Mouse (Mus musculus) adipocyte (in vitro differentiated cells): ENCODE results near the gene Ltc4s.

Source experiments
- DNase-seq: peaks from one replicate; pipeline ENCODE4 v3.0.0-alpha.2; 2016; ENCODE audit warnings: low spot score

The Ltc4s gene

GRCm38 (mm10) chr11:50224671-50225530 lies 13.5 kb downstream of the Ltc4s start:
- DNase-seq: peak; percentile 81

DNA sequence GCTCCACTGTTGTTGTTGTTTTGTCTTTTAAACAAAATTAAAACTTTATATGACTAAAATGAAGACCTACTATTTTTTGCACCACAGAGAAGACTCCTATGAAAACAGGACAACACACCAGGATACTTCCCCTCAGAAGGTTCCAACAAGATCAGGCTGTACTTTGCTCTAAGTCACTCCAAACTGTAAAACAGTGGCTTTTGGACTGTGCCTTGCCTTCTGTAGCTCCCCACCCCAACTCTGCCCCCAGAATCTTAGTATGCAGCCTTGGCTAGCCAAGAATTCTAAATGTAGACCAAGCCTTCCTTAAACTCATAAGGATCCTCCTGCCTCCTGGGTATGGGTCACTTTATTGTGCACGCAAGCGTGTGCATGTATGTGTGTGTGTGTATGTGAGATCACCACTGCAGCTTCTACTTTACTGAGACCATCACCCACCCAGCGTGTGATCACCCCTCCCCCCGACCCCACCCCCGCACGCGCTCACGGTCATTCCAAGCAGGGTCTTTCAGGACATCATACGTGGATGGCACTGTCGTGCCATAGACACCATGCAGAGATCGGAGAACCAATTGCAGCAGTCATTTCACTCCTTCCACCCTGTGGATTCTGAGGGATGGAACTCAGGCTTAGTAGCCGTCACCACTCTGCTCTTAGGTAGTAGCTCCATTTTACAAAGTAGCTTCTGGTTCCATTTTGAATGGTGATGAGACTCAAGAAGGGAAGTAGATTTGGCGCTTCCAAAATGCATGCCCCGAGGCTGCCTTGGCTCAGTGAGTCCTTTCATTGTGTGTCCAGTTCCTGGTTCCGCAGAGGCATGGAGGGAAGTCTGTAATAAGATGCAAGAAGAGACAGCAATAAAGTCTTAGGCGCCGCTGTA lies 14.4 kb downstream of the Ltc4s start:
- no peak for DNase-seq

DNA sequence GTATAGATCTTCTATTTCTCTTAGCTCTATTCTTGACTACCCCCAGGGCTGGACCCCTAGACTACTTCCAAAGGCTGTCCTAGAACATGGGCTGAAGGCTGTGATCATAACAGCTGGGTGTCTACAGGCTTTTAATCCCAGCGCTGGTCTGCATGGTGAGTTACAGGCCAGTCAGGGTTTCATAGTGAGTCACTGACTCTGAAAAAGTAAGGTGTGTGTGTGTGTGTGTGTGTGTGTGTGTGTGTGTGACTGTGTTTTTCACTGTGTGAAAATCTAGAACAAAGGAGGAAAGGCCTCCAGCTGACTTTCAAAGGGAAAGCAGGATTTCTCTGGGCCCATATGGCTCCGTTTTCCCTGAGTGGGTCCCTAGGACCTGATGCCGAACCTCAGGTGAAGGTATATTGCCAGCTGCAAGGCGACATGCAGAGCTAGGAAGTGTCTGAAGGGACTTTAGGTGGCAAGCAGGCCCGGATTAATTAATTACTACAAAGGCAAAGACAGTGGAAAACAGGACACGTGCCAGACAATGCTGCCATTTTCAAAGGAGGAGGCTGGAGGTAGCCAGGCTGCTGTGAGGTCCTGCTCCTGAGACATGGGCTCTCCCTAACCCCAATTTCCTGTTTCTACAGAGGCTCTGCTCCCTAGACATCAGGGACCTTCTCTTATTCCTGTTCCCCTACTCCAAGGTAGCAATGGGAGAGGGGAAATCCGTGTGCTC lies 15.7 kb downstream of the Ltc4s start:
- no peak for DNase-seq

DNA sequence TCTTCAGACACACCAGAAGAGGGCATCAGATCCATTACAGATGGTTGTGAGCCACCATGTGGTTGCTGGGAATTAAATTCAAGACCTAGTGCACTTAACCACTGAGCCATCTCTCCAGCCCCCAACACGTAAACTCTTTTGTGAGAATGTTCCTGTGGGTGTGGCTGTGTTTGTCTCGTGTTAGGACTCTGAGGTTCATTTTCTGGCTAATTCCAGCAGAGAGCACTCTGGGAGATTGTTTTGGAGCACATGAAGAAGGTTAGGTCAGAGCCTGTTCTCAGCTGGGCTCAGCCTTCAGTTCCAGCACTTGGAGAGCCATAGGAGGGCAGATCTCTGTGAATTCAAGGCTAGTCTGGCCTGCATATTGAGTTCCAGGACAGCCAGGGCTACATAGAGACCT lies 18.6 kb downstream of the Ltc4s start:
- DNase-seq: no peak

- DNase-seq: no peak
Observed at GRCm38 (mm10) chr11:50217811-50218210, 20.6 kb downstream of the Ltc4s start.

GRCm38 (mm10) chr11:50216724-50217366 lies 21.6 kb downstream of the Ltc4s start:
- DNase-seq: no peak

DNA sequence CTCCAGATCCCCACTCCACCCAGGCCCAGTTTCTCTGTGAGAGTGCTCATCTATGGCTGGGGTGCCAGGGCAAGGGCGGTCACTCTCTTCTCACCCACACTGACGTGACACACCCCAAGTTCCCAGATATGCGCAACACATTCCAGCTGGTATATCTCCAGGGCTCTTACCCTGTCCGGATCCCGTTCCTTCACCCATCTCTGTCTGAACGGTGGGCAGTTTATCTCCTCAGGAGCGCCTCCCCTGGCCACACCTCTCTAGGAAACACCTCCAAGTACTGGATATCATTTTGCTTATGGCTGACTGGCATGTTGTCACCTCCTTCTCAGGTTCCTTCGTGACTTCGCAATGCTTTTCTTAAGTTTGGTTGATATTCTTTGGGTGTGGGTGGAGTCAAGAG lies 22.8 kb downstream of the Ltc4s start:
- no peak for DNase-seq

- no peak for DNase-seq
Observed at GRCm38 (mm10) chr11:50214631-50215030, 23.8 kb downstream of the Ltc4s start.

DNA sequence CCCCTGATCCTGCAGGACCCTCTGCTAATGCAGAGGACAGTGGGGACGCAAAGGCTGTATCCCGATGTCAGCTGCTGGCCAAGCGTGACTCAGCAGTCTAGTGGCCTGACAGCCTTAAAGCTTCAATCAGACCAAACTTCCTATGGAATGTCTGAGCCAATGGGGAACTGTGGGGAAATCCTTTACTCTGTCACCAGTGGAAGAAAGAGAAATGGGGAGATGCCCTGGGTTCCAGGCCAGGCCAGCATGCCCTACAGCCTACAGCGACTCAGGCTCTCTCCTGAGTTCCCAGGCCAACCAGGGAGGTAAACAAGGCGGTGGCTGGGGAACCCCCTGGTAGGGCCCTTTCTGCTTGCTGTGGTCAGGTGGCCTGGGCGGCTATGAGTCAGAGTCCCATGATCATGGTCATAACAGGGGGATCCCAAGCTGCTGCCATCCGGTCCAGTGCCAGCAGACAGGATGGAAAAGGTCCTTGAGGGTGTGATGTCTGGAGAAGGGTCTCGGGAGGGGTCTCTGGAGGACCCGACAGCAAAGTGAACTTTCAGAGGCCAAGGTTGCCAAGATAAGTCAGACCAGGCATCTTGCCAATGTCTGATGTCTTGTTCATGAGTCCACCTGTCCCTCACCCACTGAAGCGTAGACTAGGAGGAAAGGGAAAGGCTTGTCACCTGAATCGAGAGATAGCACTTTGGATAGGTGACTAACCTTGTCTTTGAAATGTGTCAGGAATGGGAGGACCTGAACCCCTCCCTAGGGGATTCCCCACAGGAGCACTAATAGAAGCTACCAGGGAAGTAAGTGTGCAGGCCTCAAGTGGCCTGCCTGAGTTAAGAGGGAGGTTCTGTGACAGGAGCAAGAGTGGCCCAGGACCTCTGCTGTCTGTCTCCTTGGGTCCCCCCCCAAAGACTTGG lies 25.3 kb downstream of the Ltc4s start:
- peak; percentile 91 for DNase-seq

- DNase-seq: peak; percentile 72
Observed at GRCm38 (mm10) chr11:50212060-50212739, 26.2 kb downstream of the Ltc4s start.

- peak; percentile 68 for DNase-seq
Observed at GRCm38 (mm10) chr11:50211322-50212059, 26.9 kb downstream of the Ltc4s start.

GRCm38 (mm10) chr11:50210505-50211151 lies 27.8 kb downstream of the Ltc4s start, which contains the start of the genes Sqstm1 and Mgat4b:
Gene Sqstm1, minus strand, starts transcription at chr11:50210827.
Gene Mgat4b, plus strand, starts transcription at chr11:50210890.
- peak; percentile 82 for DNase-seq

GRCm38 (mm10) chr11:50210101-50210504 lies 28.3 kb downstream of the Ltc4s start:
- peak; percentile 96 for DNase-seq

- DNase-seq: no peak
Observed at GRCm38 (mm10) chr11:50208039-50208438, 30.4 kb downstream of the Ltc4s start.

GRCm38 (mm10) chr11:50207344-50207743 lies 31.1 kb downstream of the Ltc4s start:
- no peak for DNase-seq

DNA sequence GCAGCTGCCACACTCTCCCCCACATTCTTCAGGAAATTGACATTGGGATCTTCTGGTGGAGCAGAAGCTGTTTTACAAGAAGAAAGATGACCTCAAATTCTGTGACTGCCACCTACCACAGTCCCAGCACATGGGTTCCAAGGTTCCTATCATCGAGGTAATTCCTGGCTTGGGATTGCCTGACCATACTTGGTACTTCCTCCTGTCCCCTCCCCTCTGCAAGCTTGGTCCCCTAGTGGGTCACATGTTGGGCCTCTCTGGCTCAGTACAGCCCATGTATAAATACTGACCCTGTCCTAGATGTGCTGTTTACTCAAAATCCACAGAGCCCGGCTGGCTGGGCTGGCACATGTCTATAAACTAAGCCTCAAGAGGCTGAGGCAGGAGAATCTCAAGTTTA lies 32.4 kb downstream of the Ltc4s start:
- no peak for DNase-seq

DNA sequence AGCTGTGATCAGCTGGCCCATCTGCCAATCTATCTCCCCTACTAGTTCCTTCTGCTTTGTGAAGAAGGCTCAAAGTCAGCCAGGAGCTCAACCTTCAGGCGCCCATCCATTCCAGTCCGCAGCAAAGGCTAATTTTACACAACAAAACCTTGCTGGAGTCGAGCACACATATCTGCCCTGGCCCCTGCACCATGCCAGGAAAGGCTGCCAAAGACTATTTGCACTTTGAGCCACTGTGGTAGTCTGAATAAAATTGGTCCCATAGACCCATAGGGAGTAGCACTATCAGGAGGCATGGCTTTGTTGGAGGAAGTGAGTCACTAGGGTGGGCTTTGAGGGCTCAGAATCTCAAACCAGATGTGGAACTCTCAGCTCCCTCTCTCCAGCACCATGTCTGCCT lies 33.0 kb downstream of the Ltc4s start:
- DNase-seq: peak; percentile 78

DNA sequence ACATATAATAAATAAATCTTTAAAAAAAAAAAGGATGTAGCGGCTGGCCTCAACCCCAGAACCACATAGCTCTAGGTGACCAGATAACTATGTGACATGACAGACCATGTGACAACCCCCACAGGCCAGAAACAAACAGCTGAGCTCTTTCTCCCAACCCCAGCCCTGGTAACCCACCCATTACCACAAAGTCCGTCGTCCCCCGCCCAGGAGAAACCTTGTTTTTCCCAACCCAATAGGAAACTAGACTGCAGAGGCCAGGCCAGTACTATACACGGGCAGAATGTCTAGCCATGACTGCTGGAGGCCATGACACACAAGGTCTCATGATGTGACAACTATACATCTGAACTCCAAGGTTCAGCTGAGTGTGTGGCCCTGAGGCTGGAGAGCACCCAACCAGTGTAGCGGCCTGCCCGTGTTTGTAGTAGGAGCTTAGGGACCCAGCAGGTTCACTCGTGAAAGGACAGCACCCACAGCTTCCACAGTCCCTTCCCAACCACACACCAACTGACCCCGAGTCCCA lies 35.1 kb downstream of the Ltc4s start:
- no peak for DNase-seq
